Mouse (Mus musculus) midbrain, embryonic 12.5 days (tissue): Measurements from ENCODE around the gene Sox5. TPM values are rescaled to one million over a fixed set of nuclear protein-coding genes. Genes with fewer than 3 reads are reported as not detected.
A peak's percentile ranks its signal among the peaks of the same experiment; 100 is the strongest.

Source experiments
- ATAC-seq: fragments of 200-750 bp; cut with Nextera tagmentation; 2 replicates; pipeline ENCODE4 v1.8.0; 2017; ENCODE audit warnings: low read depth, moderate TSS enrichment, moderate library complexity; ENCODE audit not compliant: low FRiP score
- H3K27ac ChIP-seq: fragments of 300-500 bp; sonication (generic); replicated peaks from 2 replicates; pipeline ENCODE4 v1.5.1; 2016; ENCODE audit warnings: mild to moderate bottlenecking
- H3K27me3 ChIP-seq: fragments of 300-500 bp; sonication (generic); 2 replicates; pipeline ENCODE4 v1.6.1; 2016; ENCODE audit warnings: mild to moderate bottlenecking
- H3K36me3 ChIP-seq: fragments of 300-500 bp; sonication (generic); 2 replicates; pipeline ENCODE4 v1.6.1; 2016
- H3K4me1 ChIP-seq: fragments of 300-500 bp; sonication (generic); 2 replicates; pipeline ENCODE4 v1.6.1; 2016
- H3K4me2 ChIP-seq: fragments of 300-500 bp; sonication (generic); replicated peaks from 2 replicates; pipeline ENCODE4 v1.6.1; 2016; ENCODE audit warnings: mild to moderate bottlenecking, moderate library complexity
- H3K4me3 ChIP-seq: fragments of 300-500 bp; sonication (generic); 2 replicates; pipeline ENCODE4 v1.5.1; 2016; ENCODE audit warnings: mild to moderate bottlenecking
- H3K9ac ChIP-seq: fragments of 300-500 bp; sonication (generic); replicated peaks from 2 replicates; pipeline ENCODE4 v1.6.1; 2016; ENCODE audit warnings: mild to moderate bottlenecking, moderate library complexity
- H3K9me3 ChIP-seq: fragments of 300-500 bp; sonication (generic); 2 replicates; pipeline ENCODE4 v1.6.1; 2016; ENCODE audit warnings: mild to moderate bottlenecking
- WGBS: fragments of 180-500 bp; shearing (Covaris S2); methylation state at CpG from one replicate; pipeline ENCODE4 v1.1.7; 2016; 5-methylcytosine and 5-hydroxymethylcytosine counted together
- polyA plus RNA-seq: library from polyadenylated mRNA; unstranded; fragments of >200 nt; fragmentation: Nextera tagmentation; extraction: Ambion mirVana; gene quantifications from 2 replicates; pipeline ENCODE4 v1.2.1, GENCODE M21; 2016

Sox5 gene
- polyA plus RNA-seq, 1 experiment from 2014 or later, result 46.8 TPM

DNA sequence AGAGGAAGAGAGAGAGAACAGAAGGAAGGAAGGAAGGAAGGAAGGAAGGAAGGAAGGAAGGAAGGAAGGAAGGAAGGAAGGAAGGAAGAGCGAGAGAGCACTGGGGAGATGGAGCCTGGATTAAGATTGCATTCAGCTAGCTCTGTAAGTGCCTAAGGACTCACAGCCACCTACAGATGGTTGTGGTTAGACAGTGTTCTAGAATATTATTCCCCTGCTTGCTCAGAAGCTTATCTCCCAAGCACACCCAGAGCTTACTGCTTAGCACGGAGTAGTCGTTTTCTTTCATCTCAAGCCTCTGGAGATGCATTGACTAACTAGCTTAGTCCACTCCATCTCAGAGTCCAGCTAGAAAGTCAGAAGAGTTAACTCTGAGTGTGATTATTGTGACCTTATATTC, 770.8 kb downstream of the Sox5 start:
- Histone ChIP-seq H3K4me1 (no peaks in the 10 kb centered on the region), H3K9me3 (no peaks in the 10 kb centered on the region), H3K27ac (no peak overlapping the region), H3K4me3 (no peak overlapping the region), H3K27me3 (no peaks in the 10 kb centered on the region), H3K4me2 (no peak overlapping the region), H3K9ac (no peak overlapping the region), H3K36me3 (peaks cover 4% of the 10 kb centered on the region; the same call in 1 of the 2 replicates)
- 75% methylated on average over 3 of the region's 3 CpGs for WGBS
- no peak for ATAC-seq

DNA sequence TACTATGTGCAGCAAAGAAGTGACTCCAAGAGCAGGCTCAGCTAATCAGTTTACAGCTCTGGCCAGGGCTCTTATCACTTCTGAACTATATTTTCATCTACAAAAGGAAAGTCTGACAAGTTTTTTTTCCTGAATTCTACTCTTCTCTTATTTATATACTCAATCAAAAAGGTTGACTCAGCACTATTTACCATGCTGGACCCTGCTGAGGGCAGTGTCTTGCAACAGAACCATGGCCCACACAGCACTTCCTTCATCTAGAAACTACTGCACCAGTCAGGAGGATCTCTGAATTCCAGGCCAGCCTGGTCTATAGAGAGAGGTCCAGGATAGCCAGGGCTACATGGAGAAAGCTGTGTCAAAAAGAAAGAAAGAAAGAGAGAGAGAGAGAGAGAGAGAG, 771.5 kb downstream of the Sox5 start:
- peaks cover 4% of the 10 kb centered on the region; the same call in 1 of the 2 replicates for H3K36me3 ChIP-seq
- no peak for ATAC-seq
- H3K4me1 ChIP-seq, result no peaks in the 10 kb centered on the region

DNA sequence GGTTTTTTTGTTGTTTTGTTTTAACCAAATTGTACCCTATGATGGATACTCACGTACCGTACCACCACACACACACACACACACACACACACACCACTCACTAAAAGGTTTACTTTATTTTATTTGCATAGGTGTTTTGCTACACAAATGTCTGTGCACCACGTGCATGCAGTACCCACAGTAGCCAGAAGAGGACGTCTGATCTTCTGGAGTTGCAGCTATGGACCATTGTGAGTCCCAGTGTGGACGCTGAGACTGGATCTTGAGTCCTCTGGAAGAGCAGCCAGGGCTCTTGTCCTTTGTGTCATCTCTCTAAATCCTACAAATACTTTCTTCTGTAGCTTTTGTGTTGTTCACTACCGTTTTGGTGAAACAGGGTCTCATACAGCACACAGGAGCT, 776.6 kb downstream of the Sox5 start:
- H3K4me1 ChIP-seq, result no peaks in the 10 kb centered on the region
- no peak overlapping the region for H3K4me3 ChIP-seq
- H3K27me3 ChIP-seq, result peaks cover 7% of the 10 kb centered on the region
- no peak for ATAC-seq
- H3K9me3 ChIP-seq, result no peaks in the 10 kb centered on the region
- WGBS, result 88% methylated on average over 6 of the region's 6 CpGs
- H3K9ac ChIP-seq, result no peak overlapping the region
- no peak overlapping the region for H3K27ac ChIP-seq
- no peaks in the 10 kb centered on the region for H3K36me3 ChIP-seq
- H3K4me2 ChIP-seq, result no peak overlapping the region

More for the DNA sequence above, 771.5 kb downstream of the Sox5 start:
- H3K27ac ChIP-seq, result no peak overlapping the region
- H3K4me2 ChIP-seq, result no peak overlapping the region
- H3K27me3 ChIP-seq, result no peaks in the 10 kb centered on the region
- H3K9ac ChIP-seq, result no peak overlapping the region
- H3K9me3 ChIP-seq, result no peaks in the 10 kb centered on the region
- no peak overlapping the region for H3K4me3 ChIP-seq

DNA sequence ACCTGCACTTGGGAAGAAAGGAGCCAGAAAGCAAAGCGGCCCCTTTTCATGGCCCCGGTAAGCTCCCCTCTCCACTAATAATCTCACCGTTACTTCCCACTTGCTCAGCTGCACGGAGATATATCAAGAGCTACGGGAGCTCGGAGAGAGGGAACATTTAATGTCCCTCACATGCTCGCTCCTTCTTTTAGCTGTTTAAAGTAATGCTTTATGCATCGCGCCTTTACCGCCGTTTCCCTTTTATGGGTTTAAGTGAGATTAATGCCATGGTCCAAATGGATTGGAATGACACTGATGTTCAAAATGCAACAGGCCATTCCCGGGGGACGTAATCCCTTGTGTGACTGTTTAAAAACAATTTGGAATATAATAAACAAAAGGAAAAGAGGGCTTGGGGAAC, 783.6 kb downstream of the Sox5 start:
- WGBS, result 37% methylated on average over 13 of the region's 13 CpGs
- Histone ChIP-seq H3K27me3 (peaks cover 13% of the 10 kb centered on the region), H3K4me2 (no peak overlapping the region), H3K4me3 (no peak overlapping the region), H3K27ac (no peak overlapping the region), H3K36me3 (no peaks in the 10 kb centered on the region), H3K4me1 (peaks cover 11% of the 10 kb centered on the region), H3K9me3 (no peaks in the 10 kb centered on the region), H3K9ac (no peak overlapping the region)
- ATAC-seq, result no peak

DNA sequence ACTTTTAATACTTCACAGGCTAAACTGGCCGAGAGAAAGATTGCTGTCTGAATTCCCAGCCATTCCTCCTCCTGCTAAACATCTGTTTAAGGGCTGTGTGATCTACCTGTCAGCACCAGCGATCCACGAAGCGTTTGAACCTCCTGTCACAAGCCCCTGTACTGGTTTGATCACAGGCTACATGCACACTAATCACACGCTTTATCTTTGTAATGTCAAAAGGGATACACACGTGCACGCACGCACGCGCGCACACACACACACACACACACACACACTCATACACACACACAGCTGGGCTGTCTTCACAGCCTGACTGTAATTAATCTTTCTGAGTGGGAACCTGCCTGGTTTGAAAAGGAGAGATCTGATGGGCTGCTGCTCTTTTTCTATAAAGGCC, 784.2 kb downstream of the Sox5 start:
- ATAC-seq, result no peak
- peaks cover 13% of the 10 kb centered on the region for H3K27me3 ChIP-seq
- 81% methylated on average over 11 of the region's 11 CpGs for WGBS
- peaks cover 11% of the 10 kb centered on the region for H3K4me1 ChIP-seq
- H3K9ac ChIP-seq, result no peak overlapping the region
- H3K4me2 ChIP-seq, result no peak overlapping the region
- no peaks in the 10 kb centered on the region for H3K9me3 ChIP-seq
- no peak overlapping the region for H3K4me3 ChIP-seq
- H3K27ac ChIP-seq, result no peak overlapping the region
- no peaks in the 10 kb centered on the region for H3K36me3 ChIP-seq

DNA sequence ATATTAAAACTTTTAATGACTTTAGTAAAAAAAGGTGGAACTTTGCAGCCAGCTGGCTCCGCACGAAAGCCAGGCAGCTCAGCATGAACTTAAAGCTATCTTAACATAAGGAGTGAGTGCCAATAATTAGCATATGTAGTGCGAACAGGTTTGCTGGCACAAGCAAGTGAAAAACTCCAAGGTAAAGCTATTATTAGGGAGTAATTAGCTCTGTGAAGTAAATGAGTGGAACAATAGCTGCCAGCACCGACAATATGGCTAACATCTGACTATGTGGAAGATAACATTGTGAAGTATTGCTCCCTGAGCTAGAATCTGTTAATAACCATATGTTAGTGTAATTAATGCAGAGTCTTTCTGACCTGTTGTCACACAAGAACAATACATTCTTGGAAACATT, 786.7 kb downstream of the Sox5 start:
- H3K4me3 ChIP-seq, result no peak overlapping the region
- H3K4me1 ChIP-seq, result peaks cover 11% of the 10 kb centered on the region
- no peaks in the 10 kb centered on the region for H3K9me3 ChIP-seq
- H3K9ac ChIP-seq, result no peak overlapping the region
- peaks cover 5% of the 10 kb centered on the region for H3K27me3 ChIP-seq
- H3K4me2 ChIP-seq, result no peak overlapping the region
- WGBS, result 37% methylated on average over 4 of the region's 4 CpGs
- H3K27ac ChIP-seq, result no peak overlapping the region
- no peaks in the 10 kb centered on the region for H3K36me3 ChIP-seq
- peak; percentile 41; the same call in 1 of the 2 replicates for ATAC-seq

DNA sequence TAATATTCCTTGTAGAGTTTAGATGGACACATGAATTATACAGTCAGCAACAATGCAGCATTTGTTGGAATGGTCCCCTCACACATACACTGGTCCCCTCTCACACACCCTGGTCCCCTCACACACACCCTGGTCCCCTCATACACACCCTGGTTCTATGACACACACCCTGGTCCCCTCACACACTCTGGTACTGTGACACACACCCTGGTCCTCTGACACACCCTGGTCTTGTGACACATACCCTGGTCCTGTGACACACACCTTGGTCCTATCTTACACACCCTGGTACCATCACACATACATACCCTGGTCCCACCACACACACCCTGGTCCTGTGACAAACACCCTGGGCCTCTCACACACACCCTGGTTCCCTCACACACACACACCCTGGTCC, 794.2 kb downstream of the Sox5 start:
- no peaks in the 10 kb centered on the region for H3K9me3 ChIP-seq
- no peaks in the 10 kb centered on the region for H3K4me1 ChIP-seq
- ATAC-seq, result no peak

DNA sequence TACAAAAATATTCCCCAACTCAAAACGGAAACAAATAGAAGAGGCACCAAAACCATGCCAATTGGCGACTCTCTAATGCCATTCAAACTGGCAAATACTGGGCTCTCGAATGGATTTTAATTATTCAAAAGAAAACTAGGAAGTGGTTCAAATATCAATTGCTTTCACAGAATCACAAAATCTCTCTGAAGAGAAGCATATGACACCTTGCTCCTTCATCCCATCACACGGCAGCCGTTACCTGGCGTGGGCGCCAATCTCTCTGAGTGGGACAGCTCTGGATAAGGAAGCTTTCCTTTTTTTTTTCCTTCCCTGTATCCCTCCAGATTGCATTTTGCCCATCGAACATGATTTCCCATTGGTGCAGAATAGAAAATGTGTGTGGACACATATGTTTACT, 801.6 kb downstream of the Sox5 start:
- Histone ChIP-seq H3K4me3 (no peak overlapping the region), H3K9me3 (no peaks in the 10 kb centered on the region), H3K36me3 (no peaks in the 10 kb centered on the region), H3K27ac (no peak overlapping the region), H3K9ac (no peak overlapping the region), H3K4me1 (no peaks in the 10 kb centered on the region), H3K27me3 (no peaks in the 10 kb centered on the region), H3K4me2 (no peak overlapping the region)
- no peak for ATAC-seq
- WGBS, result 96% methylated on average over 8 of the region's 8 CpGs

More for the DNA sequence above, 794.2 kb downstream of the Sox5 start:
- no peaks in the 10 kb centered on the region for H3K27me3 ChIP-seq
- no peak overlapping the region for H3K4me3 ChIP-seq
- H3K4me2 ChIP-seq, result no peak overlapping the region
- no peak overlapping the region for H3K27ac ChIP-seq
- no peak overlapping the region for H3K9ac ChIP-seq
- H3K36me3 ChIP-seq, result no peaks in the 10 kb centered on the region

DNA sequence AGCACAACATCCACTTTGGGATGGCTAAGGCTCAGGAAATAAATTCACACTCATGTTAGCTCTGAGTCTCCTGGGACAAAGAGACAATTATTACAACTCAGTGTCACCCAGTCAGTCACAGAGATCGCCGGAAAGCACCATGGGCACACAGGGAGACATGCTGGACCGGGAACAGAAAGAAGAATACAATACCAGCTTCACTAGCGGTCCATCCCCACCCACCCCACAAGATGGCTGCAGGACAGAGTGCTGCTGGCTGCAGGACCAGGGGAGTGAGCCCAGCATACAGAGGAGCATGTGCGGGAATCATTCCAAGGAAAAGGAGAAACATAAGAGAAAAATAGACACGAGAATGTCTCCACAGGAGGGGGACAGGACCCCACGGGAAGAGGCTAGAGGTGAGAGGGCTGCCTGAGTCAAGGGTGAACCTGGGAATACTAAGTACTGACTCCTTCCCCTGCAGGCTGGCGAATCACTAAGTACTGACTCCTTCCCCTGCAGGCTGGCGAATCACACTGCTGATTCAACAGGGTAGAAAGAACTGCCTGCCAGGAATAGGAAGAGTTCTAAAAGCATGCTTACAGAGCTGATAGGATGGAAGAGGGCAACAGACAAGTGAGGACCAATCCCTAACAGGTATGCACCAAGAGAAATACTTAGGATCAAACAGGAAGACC, 813.9 kb downstream of the Sox5 start:
- Histone ChIP-seq H3K9ac (0 out of 2 replicates have a peak overlapping the region, but pooled peaks have one; percentile 37), H3K4me3 (no peak overlapping the region), H3K27me3 (no peaks in the 10 kb centered on the region), H3K4me2 (no peak overlapping the region), H3K4me1 (0 out of 2 replicates have a peak, but pooled peaks cover 12% of the 10 kb centered on the region), H3K9me3 (no peaks in the 10 kb centered on the region), H3K36me3 (no peaks in the 10 kb centered on the region), H3K27ac (no peak overlapping the region)
- ATAC-seq, result no peak
- 56% methylated on average over 9 of the region's 9 CpGs for WGBS

DNA sequence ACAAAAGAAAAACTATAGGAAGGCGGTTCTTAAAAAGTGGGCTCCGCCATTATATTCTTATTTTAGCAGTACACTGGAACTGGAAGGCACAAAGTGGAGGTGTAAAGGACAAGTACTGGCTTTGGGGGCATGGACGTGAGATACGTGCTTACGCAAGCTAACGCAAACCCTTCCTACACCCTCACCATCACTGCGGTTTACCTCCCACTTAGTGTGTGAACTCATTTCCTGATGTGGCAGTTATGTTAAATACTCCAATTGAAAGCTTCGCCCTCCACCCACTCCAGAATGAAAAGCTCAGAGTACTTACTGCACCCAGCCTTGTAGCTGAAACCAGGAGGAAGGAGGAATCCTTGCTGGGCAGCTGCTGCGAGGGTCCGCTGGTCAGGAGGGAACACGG, 821.3 kb downstream of the Sox5 start:
- H3K4me2 ChIP-seq, result no peak overlapping the region
- H3K27me3 ChIP-seq, result no peaks in the 10 kb centered on the region
- 0 out of 2 replicates have a peak, but pooled peaks cover 8% of the 10 kb centered on the region for H3K36me3 ChIP-seq
- H3K27ac ChIP-seq, result no peak overlapping the region
- ATAC-seq, result no peak
- WGBS, result 94% methylated on average over 11 of the region's 11 CpGs
- no peak overlapping the region for H3K4me3 ChIP-seq
- H3K9me3 ChIP-seq, result no peaks in the 10 kb centered on the region
- no peaks in the 10 kb centered on the region for H3K4me1 ChIP-seq
- H3K9ac ChIP-seq, result no peak overlapping the region

DNA sequence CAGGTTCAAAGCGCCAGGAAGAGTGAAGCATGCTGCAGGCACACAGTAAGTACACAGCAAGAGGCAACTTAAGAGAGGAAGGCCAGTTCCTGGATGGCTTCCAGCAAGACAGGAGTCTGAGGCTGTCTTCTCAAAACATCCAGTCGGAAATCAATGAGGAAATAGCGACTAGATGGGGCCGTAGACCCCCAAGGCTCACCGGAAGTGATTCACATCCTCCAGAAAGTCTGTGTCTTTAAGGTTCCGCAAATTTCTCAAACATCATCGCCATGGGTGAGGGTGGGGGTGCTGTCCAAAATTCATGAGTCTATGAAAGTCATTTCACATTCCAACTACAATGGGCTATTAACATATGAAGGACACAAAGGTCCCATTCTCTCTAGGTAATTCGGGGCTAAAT, 821.7 kb downstream of the Sox5 start:
- no peak overlapping the region for H3K27ac ChIP-seq
- no peak overlapping the region for H3K4me3 ChIP-seq
- no peaks in the 10 kb centered on the region for H3K4me1 ChIP-seq
- no peaks in the 10 kb centered on the region for H3K27me3 ChIP-seq
- WGBS, result 92% methylated on average over 8 of the region's 8 CpGs
- H3K9ac ChIP-seq, result no peak overlapping the region
- no peaks in the 10 kb centered on the region for H3K9me3 ChIP-seq
- H3K4me2 ChIP-seq, result no peak overlapping the region
- ATAC-seq, result no peak
- 0 out of 2 replicates have a peak, but pooled peaks cover 8% of the 10 kb centered on the region for H3K36me3 ChIP-seq

DNA sequence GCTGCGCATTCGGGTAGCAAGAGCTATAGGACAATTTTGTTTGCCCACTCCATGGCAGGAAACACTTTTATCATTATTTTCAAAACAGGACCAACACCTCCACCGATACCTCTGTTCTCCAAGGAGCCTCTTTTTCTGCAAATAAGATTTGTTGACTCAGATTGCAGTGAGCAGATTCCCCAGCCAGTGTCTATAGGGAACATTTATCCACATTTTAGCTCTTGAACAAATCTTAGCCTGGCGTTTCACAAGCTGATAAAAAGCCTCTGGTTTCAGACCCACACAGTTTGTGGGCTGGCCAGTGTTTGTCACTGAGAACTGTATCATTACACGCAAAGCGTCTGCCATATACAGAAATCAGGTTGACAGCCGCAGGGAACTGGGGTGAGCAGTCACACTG, 823.4 kb downstream of the Sox5 start:
- H3K4me3 ChIP-seq, result no peak overlapping the region
- WGBS, result 89% methylated on average over 7 of the region's 7 CpGs
- H3K27ac ChIP-seq, result no peak overlapping the region
- no peak for ATAC-seq
- no peaks in the 10 kb centered on the region for H3K27me3 ChIP-seq
- no peaks in the 10 kb centered on the region for H3K4me1 ChIP-seq
- H3K4me2 ChIP-seq, result no peak overlapping the region
- no peaks in the 10 kb centered on the region for H3K9me3 ChIP-seq
- no peak overlapping the region for H3K9ac ChIP-seq
- H3K36me3 ChIP-seq, result 0 out of 2 replicates have a peak, but pooled peaks cover 8% of the 10 kb centered on the region

DNA sequence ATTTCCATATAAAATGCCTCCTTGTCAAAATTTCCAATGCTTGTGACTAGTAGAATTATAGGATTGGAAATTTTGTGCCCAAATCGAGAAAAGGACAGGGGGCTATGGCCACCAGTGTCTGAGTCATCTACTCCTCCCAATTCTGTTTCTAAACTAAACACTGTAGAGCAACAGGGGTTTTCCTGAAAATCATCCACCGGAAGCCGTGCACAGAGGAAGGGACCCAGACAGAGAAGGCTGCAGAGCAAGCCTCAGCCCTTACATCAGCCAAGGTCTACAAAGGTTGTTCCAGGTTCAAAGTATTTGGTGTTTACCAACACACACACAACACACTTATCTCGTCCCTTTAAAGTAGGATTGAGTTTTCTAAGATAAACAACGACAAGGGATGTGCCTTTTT, 824.7 kb downstream of the Sox5 start:
- no peak overlapping the region for H3K27ac ChIP-seq
- H3K4me2 ChIP-seq, result no peak overlapping the region
- H3K27me3 ChIP-seq, result no peaks in the 10 kb centered on the region
- 91% methylated on average over 5 of the region's 5 CpGs for WGBS
- H3K9ac ChIP-seq, result no peak overlapping the region
- H3K36me3 ChIP-seq, result 0 out of 2 replicates have a peak, but pooled peaks cover 8% of the 10 kb centered on the region
- no peak for ATAC-seq
- no peaks in the 10 kb centered on the region for H3K9me3 ChIP-seq
- H3K4me3 ChIP-seq, result no peak overlapping the region
- no peaks in the 10 kb centered on the region for H3K4me1 ChIP-seq
